Mouse (Mus musculus) forebrain, embryonic 11.5 days (tissue): ENCODE data around the gene Slc37a4. TPM values are rescaled to one million over a fixed set of nuclear protein-coding genes. Genes with fewer than 3 reads are reported as not detected.
A peak's percentile ranks its signal among the peaks of the same experiment; 100 is the strongest.
"Not testable (repeated sequence)": the region's sequence is repeated elsewhere in the genome, so short reads cannot be mapped to it uniquely, and the experiment has no call there.

Experiments
- ATAC-seq: fragments of 200-750 bp; cut with Nextera tagmentation; replicated peaks from 2 replicates; pipeline ENCODE4 v1.8.0; 2017; ENCODE audit warnings: moderate TSS enrichment; ENCODE audit not compliant: low FRiP score
- DNase-seq: peaks from one replicate; pipeline ENCODE4 v3.0.0-alpha.2; 2017; ENCODE audit warnings: low spot score
- H3K27ac ChIP-seq: fragments of 300-500 bp; sonication (generic); 2 replicates; pipeline ENCODE4 v1.5.1; 2014; ENCODE audit warnings: low read depth, low read length
- H3K27me3 ChIP-seq: fragments of 300-500 bp; sonication (generic); 2 replicates; pipeline ENCODE4 v1.6.1; 2014; ENCODE audit warnings: mild to moderate bottlenecking, low read length, mixed read lengths; ENCODE audit not compliant: control insufficient read depth, insufficient read depth
- H3K36me3 ChIP-seq: fragments of 300-500 bp; sonication (generic); 2 replicates; pipeline ENCODE4 v1.6.1; 2014; ENCODE audit warnings: mild to moderate bottlenecking, low read length, moderate library complexity, mixed read lengths; ENCODE audit not compliant: control insufficient read depth, insufficient read depth
- H3K4me1 ChIP-seq: fragments of 300-500 bp; sonication (generic); replicated peaks from 2 replicates; pipeline ENCODE4 v1.6.1; 2014; ENCODE audit warnings: low read length, mixed read lengths; ENCODE audit not compliant: control insufficient read depth, insufficient read depth
- H3K4me2 ChIP-seq: fragments of 300-500 bp; sonication (generic); 2 replicates; pipeline ENCODE4 v1.6.1; 2014; ENCODE audit warnings: low read depth, mild to moderate bottlenecking, low read length, moderate library complexity, mixed read lengths; ENCODE audit not compliant: severe bottlenecking
- H3K4me3 ChIP-seq: fragments of 300-500 bp; sonication (generic); 2 replicates; pipeline ENCODE4 v1.5.1; 2014; ENCODE audit warnings: low read depth, low read length
- H3K9ac ChIP-seq: fragments of 300-500 bp; sonication (generic); 2 replicates; pipeline ENCODE4 v1.6.1; 2014; ENCODE audit warnings: low read length
- H3K9me3 ChIP-seq: fragments of 300-500 bp; sonication (generic); 2 replicates; pipeline ENCODE4 v1.6.1; 2016; ENCODE audit warnings: low read length, mixed read lengths; ENCODE audit not compliant: control insufficient read depth
- WGBS: fragments of 180-500 bp; shearing (Covaris S2); extraction: QIAGEN DNeasy Blood & Tissue Kit; methylation state at CpG from one replicate; pipeline ENCODE4 v1.1.7; 2014; 5-methylcytosine and 5-hydroxymethylcytosine counted together
- polyA plus RNA-seq: library from polyadenylated mRNA; unstranded; fragments of >200 nt; fragmentation: Nextera tagmentation; extraction: Ambion mirVana; gene quantifications from 2 replicates; pipeline ENCODE4 v1.2.1, GENCODE M21; 2014

Gene Slc37a4
- polyA plus RNA-seq, 1 experiment from 2014 or later: 24.8 TPM

- Histone ChIP-seq H3K36me3 (peaks cover 8% of the 10 kb centered on the region; the same call in 1 of the 2 replicates), H3K4me2 (no peak overlapping the region), H3K9ac (no peak overlapping the region), H3K9me3 (no peaks in the 10 kb centered on the region), H3K4me3 (no peak overlapping the region), H3K4me1 (peaks cover 10% of the 10 kb centered on the region; the same call in 1 of the 2 replicates), H3K27ac (no peak overlapping the region), H3K27me3 (no peaks in the 10 kb centered on the region)
- WGBS: 86% methylated on average over 4 of the region's 4 CpGs
- ATAC-seq: no peak
- no peak for DNase-seq
These were observed 4.4 kb downstream of the Slc37a4 start for GRCm38 (mm10) chr9:44401081-44401480.

GRCm38 (mm10) chr9:44405011-44405410, 8.4 kb downstream of the Slc37a4 start:
- ATAC-seq: no peak
- peaks cover 15% of the 10 kb centered on the region; the same call in 1 of the 2 replicates for H3K36me3 ChIP-seq
- WGBS: 85% methylated on average over 3 of the region's 3 CpGs

GRCm38 (mm10) chr9:44406906-44407751, 10.5 kb downstream of the Slc37a4 start, which contains the start of the genes Rps25 and Trappc4:
Gene Rps25 (plus strand): TSS chr9:44407139.
Gene Trappc4 (minus strand): TSS chr9:44407600.
- peak; percentile 95 for DNase-seq
- peak within 1 kb of the TSS; percentile 84 for H3K9ac ChIP-seq
- peak within 1 kb of the TSS; percentile 84 for H3K4me3 ChIP-seq
- peaks cover 20% of the 10 kb centered on the region; the same call in 1 of the 2 replicates for H3K36me3 ChIP-seq
- no peaks in the 10 kb centered on the region for H3K9me3 ChIP-seq
- peaks cover 4% of the 10 kb centered on the region; the same call in 1 of the 2 replicates for H3K4me1 ChIP-seq
- peak within 1 kb of the TSS; percentile 86 for H3K27ac ChIP-seq
- H3K4me2 ChIP-seq: peak within 1 kb of the TSS; percentile 74
- H3K27me3 ChIP-seq: no peaks in the 10 kb centered on the region
- ATAC-seq: peak; percentile 95
- under 1% methylated on average over 51 of the region's 51 CpGs for WGBS

More at GRCm38 (mm10) chr9:44405011-44405410, 8.4 kb downstream of the Slc37a4 start:
- Histone ChIP-seq H3K9me3 (no peaks in the 10 kb centered on the region), H3K4me3 (no peak overlapping the region), H3K4me2 (no peak overlapping the region), H3K9ac (no peak overlapping the region), H3K27me3 (no peaks in the 10 kb centered on the region), H3K27ac (no peak overlapping the region), H3K4me1 (peaks cover 4% of the 10 kb centered on the region; the same call in 1 of the 2 replicates)
- DNase-seq: no peak

- DNase-seq (no peak), ATAC-seq (no peak)
- peak overlapping the region; percentile 86 for H3K27ac ChIP-seq
- peak overlapping the region; percentile 84 for H3K4me3 ChIP-seq
- peak overlapping the region; percentile 74 for H3K4me2 ChIP-seq
- no peaks in the 10 kb centered on the region for H3K27me3 ChIP-seq
- no peaks in the 10 kb centered on the region for H3K9me3 ChIP-seq
- under 1% methylated on average over 22 of the region's 24 CpGs for WGBS
- peaks cover 4% of the 10 kb centered on the region; the same call in 1 of the 2 replicates for H3K4me1 ChIP-seq
- peak overlapping the region; percentile 84 for H3K9ac ChIP-seq
- peaks cover 17% of the 10 kb centered on the region; the same call in 1 of the 2 replicates for H3K36me3 ChIP-seq
These were observed 11.1 kb downstream of the Slc37a4 start for GRCm38 (mm10) chr9:44407752-44408097.

GRCm38 (mm10) chr9:44408693-44409092, 12.0 kb downstream of the Slc37a4 start:
- H3K9ac ChIP-seq, H3K27ac ChIP-seq, H3K9me3 ChIP-seq, H3K4me1 ChIP-seq, H3K27me3 ChIP-seq, ATAC-seq, DNase-seq: not testable (repeated sequence)
- peaks cover 20% of the 10 kb centered on the region; the same call in 1 of the 2 replicates for H3K36me3 ChIP-seq
- H3K4me2 ChIP-seq: peak overlapping the region; percentile 74
- H3K4me3 ChIP-seq: peak overlapping the region; percentile 84
- WGBS: 89% methylated on average over 9 of the region's 9 CpGs

DNA sequence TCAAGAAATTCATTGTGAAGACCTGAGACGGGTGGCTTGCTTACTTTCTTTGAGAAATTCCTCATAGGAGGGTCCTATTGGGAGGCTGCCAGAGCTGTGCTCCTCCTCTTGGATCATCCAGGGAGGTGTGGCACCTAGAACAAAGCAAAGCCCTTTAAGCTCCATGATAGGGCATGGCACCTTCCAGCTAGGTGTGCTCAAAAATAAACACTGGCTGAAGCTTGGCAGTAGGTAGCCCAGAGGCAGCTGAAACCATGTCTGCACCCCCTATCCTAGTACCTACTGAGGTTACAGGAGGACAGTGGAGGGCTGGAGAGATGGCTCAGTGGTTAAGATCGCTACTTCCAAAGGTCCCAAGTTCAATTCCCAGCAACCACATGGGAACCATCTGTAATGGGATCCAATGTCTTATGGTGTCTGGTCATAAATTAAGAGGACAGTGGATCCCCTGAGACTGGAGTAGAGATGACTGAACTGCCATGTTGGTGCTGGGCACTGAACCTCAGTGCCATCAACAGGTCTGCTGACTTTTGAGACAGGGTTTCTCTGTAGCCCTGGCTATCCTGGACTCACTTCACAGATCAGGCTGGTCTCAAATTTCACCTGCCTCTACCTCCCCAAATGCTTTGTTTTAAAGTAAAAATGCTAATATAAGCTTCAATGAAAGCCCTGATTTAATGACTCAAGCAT, 14.1 kb downstream of the Slc37a4 start:
- no peak overlapping the region for H3K9ac ChIP-seq
- 87% methylated on average over 2 of the region's 2 CpGs for WGBS
- peaks cover 4% of the 10 kb centered on the region; the same call in 1 of the 2 replicates for H3K4me1 ChIP-seq
- no peaks in the 10 kb centered on the region for H3K9me3 ChIP-seq
- no peak overlapping the region for H3K4me3 ChIP-seq
- peaks cover 20% of the 10 kb centered on the region; the same call in 1 of the 2 replicates for H3K36me3 ChIP-seq
- no peak for DNase-seq
- no peak overlapping the region for H3K4me2 ChIP-seq
- no peaks in the 10 kb centered on the region for H3K27me3 ChIP-seq
- no peak for ATAC-seq
- no peak overlapping the region for H3K27ac ChIP-seq

DNA sequence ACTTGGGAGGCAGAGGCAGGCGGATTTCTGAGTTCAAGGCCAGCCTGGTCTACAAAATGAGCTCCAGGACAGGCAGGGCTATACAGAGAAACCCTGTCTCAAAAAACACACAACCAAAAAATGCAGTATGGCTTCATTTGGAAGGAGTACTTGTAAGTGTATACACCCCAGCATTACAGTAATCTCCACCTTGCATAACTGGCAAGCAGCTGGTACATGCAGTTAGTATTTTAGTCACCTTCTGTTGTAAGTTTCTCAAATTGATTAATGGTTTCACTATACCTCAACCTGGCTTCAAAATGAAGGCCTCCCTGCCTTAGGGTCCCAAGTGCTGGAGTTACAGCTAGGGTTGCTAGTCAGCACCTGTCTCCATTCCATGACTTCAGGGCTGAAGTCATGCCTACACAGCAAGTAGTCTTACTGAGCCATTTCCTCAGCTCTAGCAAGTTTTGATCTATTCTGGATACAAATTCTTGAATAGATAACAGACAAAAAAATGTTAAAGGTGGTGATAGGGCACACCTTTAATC, 15.0 kb downstream of the Slc37a4 start:
- Histone ChIP-seq H3K9me3 (no peaks in the 10 kb centered on the region), H3K27me3 (no peaks in the 10 kb centered on the region), H3K27ac (no peak overlapping the region), H3K4me3 (no peak overlapping the region), H3K36me3 (peaks cover 23% of the 10 kb centered on the region; the same call in 1 of the 2 replicates), H3K9ac (no peak overlapping the region), H3K4me2 (no peak overlapping the region), H3K4me1 (peaks cover 4% of the 10 kb centered on the region; the same call in 1 of the 2 replicates)
- no peak for ATAC-seq
- WGBS: 93% methylated on average over 1 of the region's 1 CpGs
- no peak for DNase-seq

DNA sequence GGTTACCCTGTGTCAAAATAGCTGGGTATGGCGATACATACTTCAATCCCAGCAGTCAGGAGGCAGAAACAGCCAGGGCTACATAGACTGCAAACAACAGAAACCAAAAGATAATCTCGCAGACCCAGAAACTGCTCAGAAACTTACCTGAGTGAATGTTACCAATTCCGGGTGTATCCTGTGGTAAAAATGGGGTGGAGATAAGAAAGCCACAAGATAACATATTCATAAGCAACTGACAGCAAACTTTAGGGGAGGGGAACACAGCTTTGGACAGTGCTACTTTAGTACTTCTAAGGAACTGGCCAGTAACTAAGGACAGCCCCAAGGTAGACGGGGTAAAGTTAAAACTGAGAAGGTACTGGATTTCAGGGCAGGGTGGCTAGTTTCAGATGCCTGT, 15.7 kb downstream of the Slc37a4 start:
- Histone ChIP-seq H3K4me2 (no peak overlapping the region), H3K4me1 (peaks cover 7% of the 10 kb centered on the region; the same call in 1 of the 2 replicates), H3K4me3 (no peak overlapping the region), H3K36me3 (peaks cover 23% of the 10 kb centered on the region; the same call in 1 of the 2 replicates), H3K27ac (no peak overlapping the region), H3K9me3 (no peaks in the 10 kb centered on the region), H3K9ac (no peak overlapping the region), H3K27me3 (no peaks in the 10 kb centered on the region)
- DNase-seq (no peak), ATAC-seq (no peak)
- WGBS: 89% methylated on average over 4 of the region's 4 CpGs
